Mouse (Mus musculus) liver, postnatal 0 days (tissue): ENCODE data around the gene Neurl2.

Experiments used
- CTCF ChIP-seq: sonication (generic); IDR thresholded peaks from 2 replicates; pipeline ENCODE4 v1.5.1; 2016; ENCODE audit warnings: antibody characterized with exemption, low read depth
- EP300 ChIP-seq: IDR thresholded peaks from 2 replicates; pipeline ENCODE4 v1.6.1; 2016; ENCODE audit warnings: antibody characterized with exemption, low read depth, mild to moderate bottlenecking

DNA sequence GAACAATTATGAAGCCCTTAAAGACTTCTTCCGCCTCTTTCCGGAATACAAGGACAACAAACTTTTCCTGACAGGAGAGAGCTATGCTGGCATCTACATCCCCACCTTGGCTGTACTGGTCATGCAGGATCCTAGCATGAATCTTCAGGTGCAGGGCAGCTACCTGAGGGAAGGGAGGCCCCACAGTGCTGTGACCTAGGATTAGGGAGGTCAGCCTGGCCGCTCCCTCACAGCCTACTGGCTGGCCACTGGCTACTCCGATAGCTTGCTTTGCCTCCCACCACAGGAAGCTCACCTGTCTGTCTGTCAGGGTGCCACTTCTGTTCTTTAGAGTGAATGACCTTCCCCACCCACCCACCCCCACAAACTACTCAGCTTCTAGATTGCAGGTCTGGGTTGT lies 1.9 kb upstream of the Neurl2 start:
- TF ChIP-seq EP300 = no peak
- no peak for TF ChIP-seq CTCF
